Mouse (Mus musculus) midbrain, embryonic 16.5 days (tissue): ENCODE measurements at regions not wholly inside any gene's neighbourhood (a gene's known extent, or its start where the extent isn't known, plus 50 kb on each side); places are given as distances from the start of the nearest gene placed in this dataset.
"Not testable (repeated sequence)": the region's sequence is repeated elsewhere in the genome, so short reads cannot be mapped to it uniquely, and the experiment has no call there.

ENCODE experiments used
- ATAC-seq: fragments of 200-750 bp; cut with Nextera tagmentation; 2 replicates; pipeline ENCODE4 v1.8.0; 2017; ENCODE audit warnings: moderate TSS enrichment
- H3K27ac ChIP-seq: fragments of 300-500 bp; sonication (generic); 2 replicates; pipeline ENCODE4 v1.5.1; 2014; ENCODE audit warnings: mild to moderate bottlenecking, low read length, mixed read lengths
- H3K27me3 ChIP-seq: fragments of 300-500 bp; sonication (generic); 2 replicates; pipeline ENCODE4 v1.6.1; 2014; ENCODE audit warnings: low read depth, low read length, mixed read lengths; ENCODE audit not compliant: control insufficient read depth, insufficient read depth
- H3K36me3 ChIP-seq: fragments of 300-500 bp; sonication (generic); 2 replicates; pipeline ENCODE4 v1.6.1; 2014; ENCODE audit warnings: mild to moderate bottlenecking, low read length, moderate library complexity, mixed read lengths; ENCODE audit not compliant: control insufficient read depth, insufficient read depth
- H3K4me1 ChIP-seq: fragments of 300-500 bp; sonication (generic); 2 replicates; pipeline ENCODE4 v1.6.1; 2014; ENCODE audit warnings: mild to moderate bottlenecking, low read length, mixed read lengths; ENCODE audit not compliant: control insufficient read depth, insufficient read depth
- H3K4me2 ChIP-seq: fragments of 300-500 bp; sonication (generic); 2 replicates; pipeline ENCODE4 v1.6.1; 2014; ENCODE audit warnings: mild to moderate bottlenecking, low read length, mixed read lengths
- H3K4me3 ChIP-seq: fragments of 300-500 bp; sonication (generic); 2 replicates; pipeline ENCODE4 v1.5.1; 2014; ENCODE audit warnings: low read depth, mild to moderate bottlenecking, low read length, moderate library complexity, mixed read lengths
- H3K9ac ChIP-seq: fragments of 300-500 bp; sonication (generic); 2 replicates; pipeline ENCODE4 v1.6.1; 2014; ENCODE audit warnings: low read depth, low read length, mixed read lengths
- H3K9me3 ChIP-seq: fragments of 300-500 bp; sonication (generic); replicated peaks from 2 replicates; pipeline ENCODE4 v1.6.1; 2014; ENCODE audit warnings: mild to moderate bottlenecking, low read length, mixed read lengths; ENCODE audit not compliant: control insufficient read depth, poor library complexity, severe bottlenecking
- WGBS: fragments of 180-500 bp; shearing (Covaris S2); extraction: QIAGEN DNeasy Blood & Tissue Kit; methylation state at CpG from one replicate; pipeline ENCODE4 v1.1.7; 2014; 5-methylcytosine and 5-hydroxymethylcytosine counted together

GRCm38 (mm10) chr15:3720668-3721340 is 137.5 kb upstream of the Ghr start:
- no peaks in the 10 kb centered on the region for H3K4me1 ChIP-seq
- no peak overlapping the region for H3K9ac ChIP-seq
- peak; percentile 42; the same call in 1 of the 2 replicates for ATAC-seq
- no peaks in the 10 kb centered on the region for H3K9me3 ChIP-seq
- no peaks in the 10 kb centered on the region for H3K36me3 ChIP-seq
- no peak overlapping the region for H3K4me2 ChIP-seq
- WGBS, result 79% methylated on average over 6 of the region's 6 CpGs
- H3K27me3 ChIP-seq, result no peaks in the 10 kb centered on the region
- H3K27ac ChIP-seq, result no peak overlapping the region
- no peak overlapping the region for H3K4me3 ChIP-seq

DNA sequence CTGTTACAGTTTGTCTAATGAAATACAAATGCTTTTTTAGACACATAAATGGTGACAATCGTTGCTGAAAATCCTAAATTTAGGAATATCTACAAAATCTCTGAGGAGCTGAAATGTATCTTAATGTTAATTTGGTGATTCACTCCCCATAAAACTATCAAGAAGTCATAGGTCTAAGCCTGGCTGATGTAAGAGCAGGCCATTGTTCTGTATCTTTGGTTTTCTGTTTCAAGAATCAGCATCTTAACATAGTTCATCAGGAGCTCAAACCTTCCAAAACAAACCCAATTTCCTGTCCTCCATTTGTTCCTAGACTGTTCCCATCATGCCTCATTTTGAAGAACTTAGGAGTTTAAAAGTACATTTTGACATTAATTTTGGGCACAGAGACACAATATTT is 128.5 kb upstream of the Ghr start:
- Histone ChIP-seq H3K4me1 (no peaks in the 10 kb centered on the region), H3K9ac (no peak overlapping the region)
- WGBS, result 78% methylated on average over 1 of the region's 1 CpGs

GRCm38 (mm10) chr15:3707089-3708078 is 124.1 kb upstream of the Ghr start:
- WGBS, result 83% methylated on average over 11 of the region's 11 CpGs
- no peak for ATAC-seq
- H3K4me1 ChIP-seq, result no peaks in the 10 kb centered on the region
- no peak overlapping the region for H3K9ac ChIP-seq
- H3K4me3 ChIP-seq, result no peak overlapping the region
- H3K4me2 ChIP-seq, result no peak overlapping the region
- no peaks in the 10 kb centered on the region for H3K9me3 ChIP-seq
- H3K27me3 ChIP-seq, result no peaks in the 10 kb centered on the region
- no peak overlapping the region for H3K27ac ChIP-seq
- no peaks in the 10 kb centered on the region for H3K36me3 ChIP-seq

More for the DNA sequence above, 128.5 kb upstream of the Ghr start:
- Histone ChIP-seq H3K27ac (no peak overlapping the region), H3K27me3 (no peaks in the 10 kb centered on the region), H3K4me3 (no peak overlapping the region), H3K36me3 (no peaks in the 10 kb centered on the region), H3K4me2 (no peak overlapping the region), H3K9me3 (no peaks in the 10 kb centered on the region)
- no peak for ATAC-seq

DNA sequence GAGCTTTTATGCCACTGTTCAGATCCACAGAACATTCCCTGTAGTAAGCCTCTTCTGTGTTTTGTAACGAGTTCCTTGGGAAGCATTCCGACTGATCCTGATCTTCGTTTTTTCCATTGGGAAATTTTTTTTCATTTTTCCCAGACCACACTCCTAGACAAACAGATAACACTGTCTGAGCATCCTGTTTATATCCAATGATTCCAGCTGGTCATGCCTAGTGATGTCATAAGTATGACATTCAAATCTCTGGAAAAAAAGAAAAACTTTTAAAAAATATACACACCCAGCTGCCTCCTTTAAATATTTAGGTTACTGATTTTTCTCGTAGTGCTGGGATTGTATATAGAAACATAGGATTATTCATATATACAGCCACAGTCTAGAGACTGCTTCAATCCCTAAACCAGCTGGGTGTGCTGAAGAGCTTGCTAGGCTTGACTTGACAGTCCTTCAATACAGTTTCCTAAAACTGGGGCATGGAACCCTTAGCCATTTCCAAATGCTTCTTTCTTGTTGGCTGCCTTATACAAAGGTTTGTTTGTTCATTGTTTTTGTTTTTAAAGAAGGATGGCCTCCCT is 116.0 kb upstream of the Ghr start:
- ATAC-seq, result no peak
- Histone ChIP-seq H3K9ac (no peak overlapping the region), H3K4me3 (no peak overlapping the region), H3K4me1 (no peaks in the 10 kb centered on the region), H3K27me3 (no peaks in the 10 kb centered on the region), H3K36me3 (no peaks in the 10 kb centered on the region), H3K9me3 (no peaks in the 10 kb centered on the region), H3K27ac (no peak overlapping the region), H3K4me2 (no peak overlapping the region)
- WGBS, result 84% methylated on average over 4 of the region's 4 CpGs

- no peak overlapping the region for H3K27ac ChIP-seq
- ATAC-seq, result peak; percentile 67
- 43% methylated on average over 1 of the region's 1 CpGs for WGBS
These were observed 102.0 kb upstream of the Ghr start for GRCm38 (mm10) chr15:3685254-3685653.

GRCm38 (mm10) chr15:3677026-3677425 is 93.7 kb upstream of the Ghr start:
- WGBS, result 5% methylated on average over 4 of the region's 4 CpGs
- not testable (repeated sequence) for ATAC-seq, H3K9me3 ChIP-seq, H3K27me3 ChIP-seq, H3K4me3 ChIP-seq, H3K36me3 ChIP-seq, H3K9ac ChIP-seq, H3K4me1 ChIP-seq, H3K4me2 ChIP-seq, H3K27ac ChIP-seq

More at GRCm38 (mm10) chr15:3685254-3685653, 102.0 kb upstream of the Ghr start:
- Histone ChIP-seq H3K27me3 (no peaks in the 10 kb centered on the region), H3K4me2 (no peak overlapping the region), H3K9me3 (no peaks in the 10 kb centered on the region), H3K36me3 (no peaks in the 10 kb centered on the region), H3K9ac (no peak overlapping the region), H3K4me3 (no peak overlapping the region), H3K4me1 (no peaks in the 10 kb centered on the region)

DNA sequence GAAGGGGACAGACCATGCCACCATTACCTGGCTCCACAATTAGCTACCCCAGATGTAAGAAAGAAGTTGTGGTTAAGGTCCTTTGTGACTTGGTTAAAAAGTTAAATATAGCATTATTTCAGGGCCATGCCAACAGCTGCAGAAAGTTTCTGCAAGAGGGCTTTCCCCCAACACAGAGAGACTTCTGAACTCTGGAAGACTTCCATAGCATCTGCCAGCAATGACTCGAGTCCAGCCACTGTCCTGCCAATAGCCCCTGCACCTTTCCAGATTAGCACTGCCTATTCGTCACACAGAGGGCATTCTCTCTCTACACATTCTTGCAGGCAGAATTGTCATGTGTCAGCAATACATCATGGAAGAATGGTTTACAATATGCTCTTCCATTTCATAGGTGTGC is 89.3 kb upstream of the Ghr start:
- H3K9ac ChIP-seq, result no peak overlapping the region
- H3K27ac ChIP-seq, result no peak overlapping the region
- H3K4me3 ChIP-seq, result no peak overlapping the region
- no peak for ATAC-seq
- H3K27me3 ChIP-seq, result no peaks in the 10 kb centered on the region
- no peaks in the 10 kb centered on the region for H3K4me1 ChIP-seq
- H3K4me2 ChIP-seq, result no peak overlapping the region
- WGBS, result 90% methylated on average over 2 of the region's 2 CpGs
- no peaks in the 10 kb centered on the region for H3K36me3 ChIP-seq
- H3K9me3 ChIP-seq, result no peaks in the 10 kb centered on the region

GRCm38 (mm10) chr15:3671169-3671568 is 87.9 kb upstream of the Ghr start:
- Histone ChIP-seq H3K9ac (no peak overlapping the region), H3K36me3 (no peaks in the 10 kb centered on the region), H3K27me3 (no peaks in the 10 kb centered on the region), H3K4me3 (no peak overlapping the region), H3K9me3 (no peaks in the 10 kb centered on the region), H3K27ac (no peak overlapping the region), H3K4me2 (no peak overlapping the region), H3K4me1 (no peaks in the 10 kb centered on the region)
- 91% methylated on average over 3 of the region's 3 CpGs for WGBS
- no peak for ATAC-seq

DNA sequence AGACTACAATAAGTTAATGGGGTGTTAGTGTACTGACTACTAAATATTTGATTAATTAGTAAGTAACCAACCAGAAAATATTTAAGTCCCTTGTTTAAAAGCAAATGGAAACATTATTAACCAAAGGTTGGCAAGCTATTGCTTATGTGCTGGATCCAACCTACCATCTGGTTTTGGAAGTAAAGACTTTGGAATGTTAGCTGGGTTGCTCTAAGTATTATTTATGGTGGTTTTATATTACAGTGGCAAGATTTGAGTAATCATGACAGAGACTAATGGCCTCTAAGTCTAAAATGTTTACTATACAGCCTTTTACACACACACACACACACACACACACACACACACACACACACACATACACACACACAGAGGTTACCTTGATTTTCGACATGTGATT is 86.1 kb upstream of the Ghr start:
- Histone ChIP-seq H3K9ac (no peak overlapping the region), H3K9me3 (no peaks in the 10 kb centered on the region)
- WGBS, result 87% methylated on average over 1 of the region's 1 CpGs

More for the DNA sequence above, 86.1 kb upstream of the Ghr start:
- no peaks in the 10 kb centered on the region for H3K36me3 ChIP-seq
- no peak overlapping the region for H3K27ac ChIP-seq
- no peaks in the 10 kb centered on the region for H3K4me1 ChIP-seq
- no peak for ATAC-seq
- H3K4me2 ChIP-seq, result no peak overlapping the region
- no peaks in the 10 kb centered on the region for H3K27me3 ChIP-seq
- no peak overlapping the region for H3K4me3 ChIP-seq
